Mouse (Mus musculus) C2C12 (cell line): ENCODE results near the gene Os9. TPM values are rescaled to one million over a fixed set of nuclear protein-coding genes. Genes with fewer than 3 reads are reported as not detected.

Experiments
- H3K27me3 ChIP-seq: one replicate; pipeline ENCODE4 v1.6.1; 2011; ENCODE audit not compliant: control insufficient read depth, insufficient read depth, insufficient read length
- H3K36me3 ChIP-seq: one replicate; pipeline ENCODE4 v1.6.1; 2011; ENCODE audit not compliant: control insufficient read depth, insufficient read depth
- H3K4me3 ChIP-seq: one replicate; pipeline ENCODE4 v1.5.1; 2011; ENCODE audit warnings: mild to moderate bottlenecking, control low read depth; ENCODE audit not compliant: poor library complexity, insufficient read depth, severe bottlenecking
- H3K79me2 ChIP-seq: one replicate; pipeline ENCODE4 v1.6.1; 2011; ENCODE audit not compliant: control insufficient read depth, insufficient read depth
- H3K79me3 ChIP-seq: one replicate; pipeline ENCODE4 v1.6.1; 2011; ENCODE audit warnings: low read depth, control low read depth
- H3ac ChIP-seq: one replicate; pipeline ENCODE3; 2011; ENCODE audit warnings: low read depth; ENCODE audit not compliant: control insufficient read depth, insufficient read length
- CEBPB ChIP-seq: IDR thresholded peaks from one replicate; pipeline ENCODE4 v1.6.1; 2011; ENCODE audit warnings: low read depth, mild to moderate bottlenecking, control low read depth, moderate library complexity
- CTCF ChIP-seq: IDR thresholded peaks from one replicate; pipeline ENCODE4 v1.5.1; 2011; ENCODE audit not compliant: control insufficient read depth, insufficient read depth, insufficient read length
- FOSL1 ChIP-seq: IDR thresholded peaks from one replicate; pipeline ENCODE4 v1.8.0; 2011; ENCODE audit warnings: mild to moderate bottlenecking, low read length; ENCODE audit not compliant: poor library complexity, insufficient read depth, severe bottlenecking
- MAX ChIP-seq: IDR thresholded peaks from one replicate; pipeline ENCODE4 v1.6.1; 2011; ENCODE audit warnings: mild to moderate bottlenecking, control low read depth
- MYOD1 ChIP-seq: IDR thresholded peaks from one replicate; pipeline ENCODE4 v1.6.1; 2011; ENCODE audit warnings: low read depth; ENCODE audit not compliant: control insufficient read depth, insufficient read length
- MYOG ChIP-seq: IDR thresholded peaks from one replicate; pipeline ENCODE4 v1.6.1; 2011; ENCODE audit not compliant: control insufficient read depth, insufficient read length; ENCODE audit errors: extremely low read depth
- USF1 ChIP-seq: IDR thresholded peaks from one replicate; pipeline ENCODE4 v1.6.1; 2011; ENCODE audit warnings: low read depth, mild to moderate bottlenecking, control low read depth, moderate library complexity
- polyA plus RNA-seq: library from polyadenylated mRNA; unstranded; fragments of >200 nt; fragmentation: generic; extraction: Trizol; gene quantifications from one replicate; pipeline ENCODE4 v1.2.1, GENCODE M21; 2012; ENCODE audit warnings: missing spikeins

The Os9 gene
- polyA plus RNA-seq, 1 experiment = 35.6 TPM

DNA sequence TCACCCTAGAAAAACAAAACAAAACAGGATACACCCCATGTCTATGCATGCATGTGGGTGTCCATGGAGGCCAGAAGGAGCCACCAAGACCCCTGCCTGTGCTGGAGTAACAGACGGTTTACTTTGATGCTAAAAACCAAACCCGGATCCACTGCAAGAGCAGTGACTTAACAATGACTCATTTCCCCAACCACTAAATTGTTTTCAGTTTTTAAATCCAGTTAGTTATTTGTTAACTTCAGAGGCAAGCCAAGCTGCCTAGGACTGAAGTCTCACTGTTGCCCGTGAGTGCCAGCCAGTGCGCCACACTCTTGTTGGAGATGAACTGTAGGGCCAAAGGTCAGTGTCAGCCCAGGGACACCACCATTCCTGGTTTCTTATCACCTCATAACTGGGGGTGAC is 29.5 kb upstream of the Os9 start:
- no peak overlapping the region for H3K4me3 ChIP-seq
- H3K36me3 ChIP-seq = no peaks in the 10 kb centered on the region
- peak overlapping the region; percentile 32 for H3ac ChIP-seq
- no peak for TF ChIP-seq MYOG
- TF ChIP-seq FOSL1 = peak; percentile 54
- peak; percentile 31 for TF ChIP-seq MAX
- no peaks in the 10 kb centered on the region for H3K79me2 ChIP-seq
- no peaks in the 10 kb centered on the region for H3K27me3 ChIP-seq
- no peaks in the 10 kb centered on the region for H3K79me3 ChIP-seq

DNA sequence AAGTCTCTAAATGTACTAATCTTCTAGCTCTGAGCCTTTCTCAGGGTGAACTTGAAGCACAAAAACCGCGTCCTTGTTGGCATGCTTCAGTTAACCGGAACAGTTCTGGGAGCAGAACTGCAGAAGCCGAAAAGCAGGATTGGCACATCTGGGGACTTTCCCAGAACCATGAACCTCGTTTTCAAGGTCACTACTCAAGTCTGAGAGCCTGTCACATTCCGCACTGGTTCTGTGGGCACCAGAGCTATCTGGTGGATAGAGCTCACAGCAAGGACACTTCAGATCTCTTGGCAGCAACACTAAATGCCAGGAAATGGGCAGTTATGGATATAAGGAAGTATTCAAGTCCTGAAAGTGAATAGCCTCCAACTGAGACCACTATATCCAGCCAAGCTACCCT is 26.2 kb upstream of the Os9 start:
- TF ChIP-seq MYOD1 (no peak), CEBPB (no peak), MYOG (no peak), FOSL1 (no peak), CTCF (no peak), USF1 (no peak), MAX (no peak)
- no peak overlapping the region for H3K4me3 ChIP-seq
- no peak overlapping the region for H3ac ChIP-seq
- H3K36me3 ChIP-seq = no peaks in the 10 kb centered on the region
- H3K79me2 ChIP-seq = no peaks in the 10 kb centered on the region
- no peaks in the 10 kb centered on the region for H3K27me3 ChIP-seq
- H3K79me3 ChIP-seq = no peaks in the 10 kb centered on the region

DNA sequence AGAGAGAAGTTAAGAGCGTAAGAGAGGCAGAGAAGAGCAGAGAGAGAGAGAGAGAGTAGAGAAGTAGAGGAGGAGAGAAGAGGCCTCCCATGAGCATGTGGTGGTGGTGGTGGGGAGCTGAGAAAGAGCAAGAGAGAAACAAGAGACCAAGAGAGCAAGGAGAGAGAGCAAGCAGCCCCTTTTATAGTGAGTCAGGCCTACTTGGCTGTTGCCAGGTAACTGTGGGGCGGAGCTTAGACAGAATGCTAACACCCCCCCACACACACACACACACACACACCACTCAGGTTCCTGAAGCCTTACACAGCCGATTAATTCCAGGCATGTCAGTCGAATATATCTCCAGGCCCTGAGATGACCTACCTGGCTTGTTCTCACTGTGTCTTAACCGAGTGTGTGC is 24.4 kb upstream of the Os9 start:
- H3K79me3 ChIP-seq = no peaks in the 10 kb centered on the region
- H3K4me3 ChIP-seq = no peak overlapping the region
- H3K27me3 ChIP-seq = no peaks in the 10 kb centered on the region
- no peaks in the 10 kb centered on the region for H3K79me2 ChIP-seq
- no peaks in the 10 kb centered on the region for H3K36me3 ChIP-seq
- H3ac ChIP-seq = no peak overlapping the region
- TF ChIP-seq MYOG (no peak), CEBPB (no peak), USF1 (no peak), MYOD1 (no peak), MAX (no peak), FOSL1 (no peak), CTCF (no peak)

DNA sequence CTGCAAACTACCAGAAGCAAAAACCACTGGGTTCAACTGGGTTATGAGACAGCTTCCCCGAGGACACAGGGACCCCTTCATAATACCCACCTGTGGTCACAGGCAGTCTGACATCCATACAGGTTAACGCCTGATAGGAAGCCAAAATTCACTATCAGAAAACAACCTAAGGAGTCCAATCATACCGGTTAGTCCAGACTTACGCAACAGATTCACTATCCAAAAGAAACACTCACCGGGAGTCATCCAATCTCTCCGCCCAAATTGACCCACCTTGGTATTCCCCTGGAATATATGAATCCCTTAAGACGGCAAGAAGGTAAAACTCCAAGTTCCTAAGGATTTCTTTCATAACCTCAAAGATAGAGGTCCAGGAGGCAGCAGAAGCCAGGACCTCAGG is 23.6 kb upstream of the Os9 start:
- Histone ChIP-seq H3ac (no peak overlapping the region), H3K4me3 (no peak overlapping the region), H3K36me3 (no peaks in the 10 kb centered on the region), H3K79me3 (no peaks in the 10 kb centered on the region), H3K27me3 (no peaks in the 10 kb centered on the region), H3K79me2 (no peaks in the 10 kb centered on the region)
- TF ChIP-seq CEBPB (no peak), FOSL1 (no peak), USF1 (no peak), CTCF (no peak), MYOD1 (no peak), MYOG (no peak), MAX (no peak)

DNA sequence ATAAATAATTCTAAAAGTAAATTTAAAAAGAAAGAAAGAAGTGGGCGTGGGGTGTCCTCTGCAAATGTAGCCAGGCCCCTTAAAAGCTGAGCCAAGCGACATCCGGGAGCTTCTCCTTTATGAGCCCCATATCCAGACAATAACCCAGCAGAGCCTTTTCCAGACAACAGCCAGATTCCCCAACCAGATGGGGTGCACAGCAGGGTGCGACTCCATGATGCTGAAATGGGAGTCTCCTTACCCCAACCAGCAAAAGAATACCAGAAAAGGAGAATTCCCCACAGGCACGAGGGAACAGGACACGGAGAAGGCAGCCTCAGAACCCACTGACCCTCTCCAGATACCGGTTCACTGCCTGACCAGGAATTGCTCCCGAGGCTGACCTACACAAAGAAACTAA is 22.3 kb upstream of the Os9 start:
- no peaks in the 10 kb centered on the region for H3K27me3 ChIP-seq
- no peaks in the 10 kb centered on the region for H3K36me3 ChIP-seq
- no peaks in the 10 kb centered on the region for H3K79me3 ChIP-seq
- TF ChIP-seq CEBPB = no peak
- H3K4me3 ChIP-seq = no peak overlapping the region
- no peak overlapping the region for H3ac ChIP-seq
- no peaks in the 10 kb centered on the region for H3K79me2 ChIP-seq

DNA sequence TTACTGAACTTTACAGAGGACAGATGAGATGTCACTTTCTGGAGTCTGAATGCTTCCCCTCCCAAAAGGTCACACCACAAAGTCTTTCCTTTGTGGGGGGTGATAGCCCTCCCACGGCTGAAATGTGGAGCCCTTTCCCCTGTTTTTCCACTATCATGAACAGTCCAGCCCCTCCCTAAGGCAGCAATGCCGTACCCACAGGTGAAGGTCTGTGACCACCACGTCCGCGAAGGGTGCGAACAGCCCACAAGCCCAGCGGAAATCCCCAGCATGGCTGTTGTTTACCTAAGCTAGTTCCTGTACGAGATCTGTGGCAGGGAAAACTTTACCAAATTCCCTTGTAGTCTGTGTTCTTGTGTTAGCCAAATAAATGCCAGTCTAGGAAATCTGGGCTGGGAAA is 20.6 kb upstream of the Os9 start:
- Histone ChIP-seq H3K4me3 (no peak overlapping the region), H3K79me2 (no peaks in the 10 kb centered on the region), H3ac (no peak overlapping the region), H3K79me3 (no peaks in the 10 kb centered on the region), H3K27me3 (no peaks in the 10 kb centered on the region), H3K36me3 (no peaks in the 10 kb centered on the region)
- TF ChIP-seq USF1 (no peak), CEBPB (no peak)

DNA sequence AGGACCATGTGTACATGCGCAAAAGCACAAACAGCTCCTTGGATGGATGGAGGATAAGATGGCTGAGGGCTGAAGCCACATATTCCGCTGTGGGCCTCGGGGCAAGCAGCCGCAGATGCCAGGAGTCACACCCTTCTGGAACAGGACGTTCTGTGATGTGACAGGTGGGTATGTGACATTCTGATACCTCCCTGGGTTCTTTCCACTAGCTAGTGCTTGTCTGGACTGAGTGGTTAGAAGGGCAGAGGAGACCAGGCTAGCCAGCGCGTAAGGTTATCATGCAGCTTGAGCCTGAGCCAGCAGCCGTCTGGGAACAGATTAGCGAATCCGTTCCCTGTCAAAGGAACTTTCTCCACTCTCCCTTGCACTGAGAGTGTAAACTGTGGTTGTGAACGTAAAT is 20.0 kb upstream of the Os9 start:
- Histone ChIP-seq H3K79me3 (no peaks in the 10 kb centered on the region), H3K79me2 (no peaks in the 10 kb centered on the region), H3K27me3 (no peaks in the 10 kb centered on the region), H3K36me3 (no peaks in the 10 kb centered on the region), H3ac (no peak overlapping the region), H3K4me3 (no peak overlapping the region)
- TF ChIP-seq CTCF (no peak), CEBPB (no peak), MYOG (no peak), MAX (no peak), USF1 (no peak), MYOD1 (no peak), FOSL1 (no peak)
